Mouse (Mus musculus) liver, postnatal 0 days (tissue): ENCODE results near the gene Gm5965. TPM values are rescaled to one million over a fixed set of nuclear protein-coding genes. Genes with fewer than 3 reads are reported as not detected.
"Not testable (repeated sequence)": the region's sequence is repeated elsewhere in the genome, so short reads cannot be mapped to it uniquely, and the experiment has no call there.

Experiments used
- ATAC-seq: fragments of 200-750 bp; cut with Nextera tagmentation; 2 replicates; pipeline ENCODE4 v1.8.0; 2017; ENCODE audit warnings: mild to moderate bottlenecking, moderate library complexity
- DNase-seq: peaks from one replicate; pipeline ENCODE4 v3.0.0-alpha.2; 2016
- H3K27ac ChIP-seq: fragments of 300-500 bp; sonication (generic); 2 replicates; pipeline ENCODE4 v1.5.1; 2014; ENCODE audit warnings: antibody characterized with exemption, moderate library complexity, mild to moderate bottlenecking, low read depth
- H3K27me3 ChIP-seq: fragments of 300-500 bp; sonication (generic); 2 replicates; pipeline ENCODE4 v1.6.1; 2014; ENCODE audit warnings: low read length, control low read depth, mixed read lengths; ENCODE audit not compliant: insufficient read depth
- H3K36me3 ChIP-seq: fragments of 300-500 bp; sonication (generic); replicated peaks from 2 replicates; pipeline ENCODE4 v1.6.1; 2014; ENCODE audit warnings: mild to moderate bottlenecking, control low read depth, low read length, moderate library complexity, mixed read lengths; ENCODE audit not compliant: insufficient read depth
- H3K4me1 ChIP-seq: fragments of 300-500 bp; sonication (generic); 2 replicates; pipeline ENCODE4 v1.6.1; 2014; ENCODE audit warnings: antibody characterized with exemption, mild to moderate bottlenecking, control low read depth; ENCODE audit not compliant: insufficient read depth
- H3K4me2 ChIP-seq: fragments of 300-500 bp; sonication (generic); 2 replicates; pipeline ENCODE4 v1.6.1; 2014; ENCODE audit warnings: low read depth, mild to moderate bottlenecking, low read length, moderate library complexity, mixed read lengths
- H3K4me3 ChIP-seq: fragments of 300-500 bp; sonication (generic); 2 replicates; pipeline ENCODE4 v1.5.1; 2014; ENCODE audit warnings: low read depth, low read length
- H3K9ac ChIP-seq: fragments of 300-500 bp; sonication (generic); replicated peaks from 2 replicates; pipeline ENCODE4 v1.6.1; 2014; ENCODE audit warnings: mild to moderate bottlenecking, moderate library complexity
- H3K9me3 ChIP-seq: fragments of 300-500 bp; sonication (generic); 2 replicates; pipeline ENCODE4 v1.6.1; 2016; ENCODE audit warnings: mild to moderate bottlenecking, control low read depth, low read length, mixed read lengths
- CTCF ChIP-seq: sonication (generic); IDR thresholded peaks from 2 replicates; pipeline ENCODE4 v1.5.1; 2016; ENCODE audit warnings: antibody characterized with exemption, low read depth
- EP300 ChIP-seq: IDR thresholded peaks from 2 replicates; pipeline ENCODE4 v1.6.1; 2016; ENCODE audit warnings: antibody characterized with exemption, low read depth, mild to moderate bottlenecking
- WGBS: fragments of 180-500 bp; shearing (Covaris S2); extraction: QIAGEN DNeasy Blood & Tissue Kit; methylation state at CpG from one replicate; pipeline ENCODE4 v1.1.7; 2014; ENCODE audit not compliant: insufficient replicate concordance; 5-methylcytosine and 5-hydroxymethylcytosine counted together
- polyA plus RNA-seq: library from polyadenylated mRNA; unstranded; fragments of >200 nt; fragmentation: Nextera tagmentation; extraction: Ambion mirVana; gene quantifications from 2 replicates; pipeline ENCODE4 v1.2.1, GENCODE M21; 2015

The Gm5965 gene
- not detected in 2 replicates for polyA plus RNA-seq

- Histone ChIP-seq H3K36me3 (no peaks in the 10 kb centered on the region), H3K27me3 (no peaks in the 10 kb centered on the region), H3K4me2 (no peak within 1 kb of the TSS), H3K9ac (no peak within 1 kb of the TSS), H3K4me1 (no peaks in the 10 kb centered on the region), H3K27ac (no peak within 1 kb of the TSS), H3K4me3 (no peak within 1 kb of the TSS), H3K9me3 (no peaks in the 10 kb centered on the region)
- DNase-seq (no peak), ATAC-seq (no peak)
- WGBS, result 80% methylated on average over 5 of the region's 6 CpGs
- TF ChIP-seq EP300 (no peak), CTCF (no peak)
These were observed at the start of gene Gm5965 for GRCm38 (mm10) chr16:88777596-88777995. Gene Gm5965, plus strand, starts transcription at chr16:88777896.

- WGBS, result 58% methylated on average over 4 of the region's 4 CpGs
- no peak for ATAC-seq
These were observed 48.9 kb upstream of the Gm5965 start, which contains the start of gene Krtap13-1 for GRCm38 (mm10) chr16:88728812-88729275. Gene Krtap13-1, plus strand, starts transcription at chr16:88728862.

GRCm38 (mm10) chr16:88735391-88735790 lies 42.3 kb upstream of the Gm5965 start:
- no peaks in the 10 kb centered on the region for H3K36me3 ChIP-seq
- no peak overlapping the region for H3K27ac ChIP-seq
- no peak overlapping the region for H3K4me2 ChIP-seq
- ATAC-seq (no peak), DNase-seq (no peak)
- 38% methylated on average over 2 of the region's 2 CpGs for WGBS
- no peak for TF ChIP-seq EP300
- TF ChIP-seq CTCF, result no peak
- H3K4me3 ChIP-seq, result no peak overlapping the region
- H3K4me1 ChIP-seq, result no peaks in the 10 kb centered on the region
- no peak overlapping the region for H3K9ac ChIP-seq
- H3K27me3 ChIP-seq, result no peaks in the 10 kb centered on the region
- no peaks in the 10 kb centered on the region for H3K9me3 ChIP-seq

More at GRCm38 (mm10) chr16:88728812-88729275, 48.9 kb upstream of the Gm5965 start, which contains the start of gene Krtap13-1:
- H3K4me2 ChIP-seq, result no peak within 1 kb of the TSS
- no peaks in the 10 kb centered on the region for H3K4me1 ChIP-seq
- DNase-seq, result no peak
- no peak within 1 kb of the TSS for H3K9ac ChIP-seq
- no peaks in the 10 kb centered on the region for H3K9me3 ChIP-seq
- TF ChIP-seq EP300 (no peak), CTCF (no peak)
- no peaks in the 10 kb centered on the region for H3K36me3 ChIP-seq
- no peak within 1 kb of the TSS for H3K4me3 ChIP-seq
- no peaks in the 10 kb centered on the region for H3K27me3 ChIP-seq
- no peak within 1 kb of the TSS for H3K27ac ChIP-seq

GRCm38 (mm10) chr16:88744750-88745340 lies 32.9 kb upstream of the Gm5965 start:
- Histone ChIP-seq H3K9ac (no peak overlapping the region), H3K4me2 (no peak overlapping the region), H3K4me3 (no peak overlapping the region), H3K27me3 (no peaks in the 10 kb centered on the region), H3K4me1 (no peaks in the 10 kb centered on the region), H3K36me3 (no peaks in the 10 kb centered on the region), H3K9me3 (no peaks in the 10 kb centered on the region), H3K27ac (no peak overlapping the region)
- WGBS, result 61% methylated on average over 4 of the region's 4 CpGs
- no peak for ATAC-seq
- no peak for DNase-seq
- TF ChIP-seq CTCF (no peak), EP300 (peak; percentile 69)

DNA sequence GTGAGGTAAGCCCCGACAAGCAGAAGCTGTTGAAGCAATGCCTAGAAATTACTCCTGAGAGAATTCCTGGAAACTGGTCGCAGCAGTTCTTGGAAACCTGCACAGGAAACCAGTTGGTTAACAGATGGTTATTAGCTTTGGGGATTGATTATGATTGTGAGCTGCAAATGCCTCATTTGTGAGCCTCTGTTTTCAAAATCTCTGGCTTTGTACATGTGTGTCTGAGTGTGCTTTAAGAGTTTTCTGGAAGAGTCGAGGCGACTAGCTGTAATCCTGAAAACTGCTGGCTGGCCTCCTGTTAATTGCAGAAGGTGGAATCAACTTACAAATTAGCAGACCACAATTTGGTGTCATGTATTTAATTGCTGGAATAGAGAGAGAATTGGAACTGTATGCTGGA lies 29.8 kb upstream of the Gm5965 start:
- no peak for ATAC-seq
- Histone ChIP-seq H3K36me3 (no peaks in the 10 kb centered on the region), H3K27ac (no peak overlapping the region), H3K27me3 (no peaks in the 10 kb centered on the region), H3K4me2 (no peak overlapping the region), H3K9ac (no peak overlapping the region), H3K4me3 (no peak overlapping the region), H3K4me1 (no peaks in the 10 kb centered on the region), H3K9me3 (no peaks in the 10 kb centered on the region)
- WGBS, result 68% methylated on average over 4 of the region's 4 CpGs
- DNase-seq, result no peak
- TF ChIP-seq EP300, result no peak
- no peak for TF ChIP-seq CTCF

DNA sequence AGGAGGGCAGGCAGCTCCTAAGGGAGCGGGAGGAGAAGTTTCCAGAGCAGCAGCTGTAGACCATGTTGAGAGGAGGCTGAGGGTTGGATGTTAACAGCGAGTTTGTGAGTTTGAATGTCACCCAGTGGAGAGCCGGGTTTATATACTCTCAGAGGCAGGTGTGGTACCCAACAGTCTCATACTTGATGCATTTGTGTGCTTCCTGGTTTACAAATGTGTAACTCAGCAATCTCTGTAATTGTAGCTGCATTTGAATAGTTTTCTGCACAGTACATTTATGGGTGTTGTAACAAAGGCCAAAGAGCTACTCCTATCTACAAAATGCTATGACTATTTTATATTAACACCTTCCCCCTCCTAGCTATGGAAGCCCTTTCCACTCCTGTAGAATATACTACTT lies 26.2 kb upstream of the Gm5965 start, which contains the start of gene Krtap13:
Krtap13 (minus strand) TSS at position 101 of the 400 bp plus-strand sequence.
- not testable (repeated sequence) for H3K9me3 ChIP-seq, ATAC-seq, H3K27ac ChIP-seq, H3K4me2 ChIP-seq, H3K27me3 ChIP-seq, DNase-seq, H3K36me3 ChIP-seq, H3K4me3 ChIP-seq, H3K9ac ChIP-seq, H3K4me1 ChIP-seq
- 75% methylated on average over 3 of the region's 3 CpGs for WGBS

- 75% methylated on average over 3 of the region's 3 CpGs for WGBS
- H3K27me3 ChIP-seq, ATAC-seq, H3K9ac ChIP-seq, H3K4me3 ChIP-seq, H3K27ac ChIP-seq, H3K36me3 ChIP-seq, H3K4me1 ChIP-seq, H3K9me3 ChIP-seq, H3K4me2 ChIP-seq, DNase-seq: not testable (repeated sequence)
These were observed 19.1 kb upstream of the Gm5965 start, which contains the start of gene 2310034C09Rik for GRCm38 (mm10) chr16:88758547-88758946. Gene 2310034C09Rik, plus strand, starts transcription at chr16:88758847.
